ENCODE assay signal across 9 mouse cellular contexts in the genomic region with DNA sequence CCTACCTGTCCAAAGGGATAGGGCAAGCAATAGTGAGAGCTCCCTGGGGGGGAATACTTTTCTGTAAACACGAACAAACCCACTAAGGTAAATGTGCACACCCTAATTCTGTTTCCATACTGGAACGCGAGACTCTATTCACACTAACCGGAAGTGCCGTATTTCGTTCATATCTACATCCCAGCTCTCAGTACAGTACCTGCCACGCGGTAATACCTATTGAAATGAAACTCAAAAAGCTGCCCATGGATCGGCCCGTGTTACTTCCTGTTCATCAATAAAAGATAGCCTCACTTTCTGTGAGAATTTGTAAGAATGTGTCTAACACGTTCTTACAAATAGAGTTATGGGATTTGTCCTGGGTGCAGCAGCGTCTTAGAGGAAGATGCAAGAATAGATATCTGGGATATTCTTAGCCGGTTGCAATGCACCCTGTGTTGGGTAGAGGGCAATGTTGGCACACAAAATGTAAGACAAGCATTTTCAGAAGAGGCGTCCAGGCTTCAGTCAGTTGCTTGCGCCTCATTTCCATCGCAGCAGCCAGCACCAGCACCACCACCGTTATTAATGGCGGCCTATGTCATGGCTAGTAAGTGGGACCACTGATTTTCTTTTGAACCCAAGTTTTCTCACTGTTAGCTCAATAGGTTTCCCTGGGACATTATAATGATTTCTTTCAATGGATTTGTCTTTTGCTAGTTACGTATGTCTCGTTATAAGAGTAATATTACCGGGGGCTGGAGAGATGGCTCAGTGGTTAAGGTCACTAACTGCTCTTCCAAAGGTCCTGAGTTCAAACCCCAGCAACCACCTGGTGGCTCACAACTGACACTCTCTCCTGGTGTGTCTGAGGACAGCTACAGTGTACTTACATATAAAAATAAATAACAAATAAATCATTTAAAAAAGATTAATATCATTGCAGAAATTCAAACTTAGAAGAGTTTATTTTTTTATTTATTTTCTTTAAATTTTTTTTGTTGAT. TPM values are rescaled to one million over a fixed set of nuclear protein-coding genes. Genes with fewer than 3 reads are reported as not detected.
A peak's percentile ranks its signal among the peaks of the same experiment; 100 is the strongest.
DNase-seq lines count a peak whose midpoint lies in the region; ATAC-seq and TF ChIP-seq lines count a peak whose summit lies in the region.
"Had no signal": no experiment of that assay in that cellular context is flagged by ENCODE, and none has a peak within 500 bp of the region (broad histone marks: within the 10 kb centered on the region; RNA-seq: fewer than 3 reads in every experiment).

No protein-coding gene starts in this region.

- H3K9ac ChIP-seq in CH12.LX (ENCODE audit: insufficient read depth, low read depth): no peak overlapping the region
- no peak overlapping the region for H3K9ac ChIP-seq in kidney, embryonic 14.5 days (ENCODE audit: low read depth, low read length)
- no peak overlapping the region for H3K9ac ChIP-seq in liver, embryonic 13.5 days
- H3K9ac ChIP-seq in neural tube, embryonic 12.5 days: no peak overlapping the region
- H3K9ac ChIP-seq: liver, embryonic 15.5 days had no signal

- TF ChIP-seq RAD21 in CH12.LX (IDR thresholded peaks at IDR 0.05; ENCODE audit: low read depth, low read length): peak; percentile 94

- peaks cover 2 to 4% of the 10 kb centered on the region in 2 experiments; a peak in 2 of 4 replicates for H3K4me1 ChIP-seq in CH12.LX (ENCODE audit: control insufficient read depth in 1 of 2, insufficient read depth in 2 of 2)
- H3K4me1 ChIP-seq in kidney, embryonic 14.5 days (ENCODE audit: control insufficient read depth, insufficient read depth, low read length): no peaks in the 10 kb centered on the region
- no peaks in the 10 kb centered on the region for H3K4me1 ChIP-seq in liver, embryonic 13.5 days (replicated peaks)
- H3K4me1 ChIP-seq in neural tube, embryonic 12.5 days: no peaks in the 10 kb centered on the region
- H3K4me1 ChIP-seq: liver, embryonic 15.5 days had no signal

- H3K36me3 ChIP-seq in CH12.LX (replicated peaks in 1 of 2; ENCODE audit: control insufficient read depth in 1 of 2, insufficient read depth in 1 of 2, low read length in 1 of 2): no peaks in the 10 kb centered on the region
- H3K36me3 ChIP-seq in kidney, embryonic 14.5 days (ENCODE audit: control insufficient read depth, insufficient read depth, low read length): no peaks in the 10 kb centered on the region
- no peaks in the 10 kb centered on the region for H3K36me3 ChIP-seq in liver, embryonic 13.5 days
- no peaks in the 10 kb centered on the region for H3K36me3 ChIP-seq in neural tube, embryonic 12.5 days
- H3K36me3 ChIP-seq: liver, embryonic 15.5 days had no signal

- ATAC-seq in common myeloid progenitor, adult 5-6 weeks (replicated peaks; ENCODE audit: low read depth, poor library complexity, severe bottlenecking): peak; percentile 87
- ATAC-seq in kidney, embryonic 14.5 days (ENCODE audit: low FRiP score, low TSS enrichment): peak; percentile 63; the same call in 1 of the 2 replicates
- no peak for ATAC-seq in liver, embryonic 13.5 days (ENCODE audit: low read depth)
- ATAC-seq in neural tube, embryonic 12.5 days (ENCODE audit: low FRiP score, low read depth): peak; percentile 81

- H3K79me2 ChIP-seq in CH12.LX (replicated peaks; ENCODE audit: control insufficient read depth, extremely low read depth, insufficient read depth, poor library complexity, severe bottlenecking): no peaks in the 10 kb centered on the region

- peak; percentile 69 to 88 for TF ChIP-seq CTCF in CH12.LX (conservative IDR thresholded peaks at IDR 0.05 in 1 of 2, IDR thresholded peaks at IDR 0.05 in 1 of 2; ENCODE audit: low read depth in 2 of 2, low read length in 2 of 2)

- TF ChIP-seq POLR2A in CH12.LX (IDR thresholded peaks at IDR 0.05; ENCODE audit: low read depth, low read length): no peak

- dilution Hi-C loops in CH12.LX (cut with MboI; ENCODE audit: extremely low pct_ligation_motif_present, extremely low pct_unique_long_range_greater_than_20kb, low sequenced_read_pairs): no loop called here

- 50% methylated on average over 21 of the region's 21 CpGs for WGBS in kidney, embryonic 14.5 days
- 41% methylated on average over 21 of the region's 21 CpGs for WGBS in liver, embryonic 13.5 days (ENCODE audit: insufficient replicate concordance)
- 48% methylated on average over 21 of the region's 21 CpGs for WGBS in neural tube, embryonic 12.5 days

- in situ Hi-C loops in CH12.LX (cut with MboI; ENCODE audit: low pct_ligation_motif_present, low pct_unique_long_range_greater_than_20kb, low sequenced_read_pairs): loop anchor here (25.0 kb wide), 1 partner anchor 434 kb away; no protein-coding TSS in a partner anchor

- H3K9me3 ChIP-seq in CH12.LX (replicated peaks; ENCODE audit: low read length): no peaks in the 10 kb centered on the region
- H3K9me3 ChIP-seq in kidney, embryonic 14.5 days (ENCODE audit: control insufficient read depth, low read length): no peaks in the 10 kb centered on the region
- no peaks in the 10 kb centered on the region for H3K9me3 ChIP-seq in liver, embryonic 13.5 days (replicated peaks)
- no peaks in the 10 kb centered on the region for H3K9me3 ChIP-seq in neural tube, embryonic 12.5 days
- H3K9me3 ChIP-seq: liver, embryonic 15.5 days had no signal

- no peak for TF ChIP-seq EP300 in CH12.LX (IDR thresholded peaks at IDR 0.05; ENCODE audit: low read length)

- H3K27ac ChIP-seq in CH12.LX (ENCODE audit: insufficient read depth, low read depth): no peak overlapping the region
- H3K27ac ChIP-seq in kidney, embryonic 14.5 days (ENCODE audit: low read depth, low read length): no peak overlapping the region
- H3K27ac ChIP-seq in liver, embryonic 13.5 days: no peak overlapping the region
- H3K27ac ChIP-seq in neural tube, embryonic 12.5 days: no peak overlapping the region
- H3K27ac ChIP-seq: liver, embryonic 15.5 days had no signal

- DNase-seq in CH12.LX (ENCODE audit: extremely low read depth) (peak; percentile 70), R1 (ENCODE audit: low read depth, low spot score) (peak; percentile 84)
- peak; percentile 29 for DNase-seq in gastrocnemius, postnatal 10 days
- peak; percentile 23 for DNase-seq in liver, embryonic 13.5 days
- DNase-seq in natural killer cell, adult 2 months (ENCODE audit: low spot score in 2 of 2): no peak

- no peaks in the 10 kb centered on the region for H3K27me3 ChIP-seq in CH12.LX (replicated peaks)
- no peaks in the 10 kb centered on the region for H3K27me3 ChIP-seq in kidney, embryonic 14.5 days (ENCODE audit: control insufficient read depth, insufficient read depth, low read length)
- H3K27me3 ChIP-seq in liver, embryonic 13.5 days: no peaks in the 10 kb centered on the region
- no peaks in the 10 kb centered on the region for H3K27me3 ChIP-seq in neural tube, embryonic 12.5 days (replicated peaks)
- H3K27me3 ChIP-seq: liver, embryonic 15.5 days had no signal

- H3K4me3 ChIP-seq in CH12.LX (replicated peaks in 1 of 3; ENCODE audit: low read depth in 2 of 3, low read length in 2 of 3, poor library complexity in 1 of 3): peak overlapping the region; percentile 7 to 22 (median 17)
- no peak overlapping the region for H3K4me3 ChIP-seq in kidney, embryonic 14.5 days (ENCODE audit: low read length)
- H3K4me3 ChIP-seq in liver, embryonic 13.5 days (replicated peaks): no peak overlapping the region
- no peak overlapping the region for H3K4me3 ChIP-seq in neural tube, embryonic 12.5 days
- H3K4me3 ChIP-seq: liver, embryonic 15.5 days had no signal

- H3K4me2 ChIP-seq in CH12.LX (ENCODE audit: insufficient read depth, low read depth, poor library complexity, severe bottlenecking): peak overlapping the region; percentile 89
- no peak overlapping the region for H3K4me2 ChIP-seq in kidney, embryonic 14.5 days (replicated peaks; ENCODE audit: low read depth, low read length)
- H3K4me2 ChIP-seq in liver, embryonic 13.5 days: no peak overlapping the region
- H3K4me2 ChIP-seq in neural tube, embryonic 12.5 days (replicated peaks): no peak overlapping the region
- H3K4me2 ChIP-seq: liver, embryonic 15.5 days had no signal

TF ChIP-seq in CH12.LX, 34 proteins besides CTCF, POLR2A, EP300 and RAD21:
- TF ChIP-seq ELF1 (IDR thresholded peaks at IDR 0.05; ENCODE audit: low read depth, low read length) (0 out of 2 replicates have a peak, but pooled peaks have one; percentile 7), KAT2A (IDR thresholded peaks at IDR 0.05; ENCODE audit: insufficient replicate concordance, low read length) (no peak), ZC3H11A (IDR thresholded peaks at IDR 0.05; ENCODE audit: low read depth, low read length) (peak; percentile 44), SMC3 (IDR thresholded peaks at IDR 0.05; ENCODE audit: low read depth, low read length) (peak; percentile 79), HCFC1 (IDR thresholded peaks at IDR 0.05; ENCODE audit: low read depth, low read length) (no peak), MEF2A (IDR thresholded peaks at IDR 0.05; ENCODE audit: borderline replicate concordance, low read depth, low read length) (peak; percentile 26; the same call in 1 of the 2 replicates), GABPA (IDR thresholded peaks at IDR 0.05; ENCODE audit: insufficient replicate concordance, low read depth, low read length) (no peak)

RNA-seq across cellular contexts. Expression of a gene that starts 17.1 kb away (rescaled TPM):
- total RNA-seq in CH12.LX (2012; rRNA removed) (3.8 and 6.1 TPM in 2 replicates), CH12.LX (2014; rRNA removed) (3.4 and 3.7 TPM in 2 replicates)
- polyA plus RNA-seq in CH12.LX (2012; ENCODE audit: insufficient read length, low read depth): 4.2 and 5.6 TPM in 2 replicates
- 2.9 and 3.9 TPM in 2 replicates for total RNA-seq in common myeloid progenitor, adult 5-6 weeks (2017)
- total RNA-seq in gastrocnemius, postnatal 10 days (2021): 1 to 10 TPM; 2.2 to 3.0 TPM
- polyA plus RNA-seq in kidney, embryonic 14.5 days (2014; fragmentation: Nextera tagmentation; extraction: Ambion mirVana): 3.1 and 5.3 TPM in 2 replicates
- polyA plus RNA-seq in liver, embryonic 13.5 days (2015; fragmentation: Nextera tagmentation; extraction: Ambion mirVana): 0.75 and 1.2 TPM in 2 replicates
- polyA plus RNA-seq in neural tube, embryonic 12.5 days (2016; fragmentation: Nextera tagmentation; extraction: Ambion mirVana): 20.7 and 21.0 TPM in 2 replicates

Comparison
In these comparisons a context has a peak if more than half of its experiments do, and no peak if none do; other contexts are left out.
1. DNase-seq: peak in CH12.LX (single experiment), R1 (single experiment), gastrocnemius, postnatal 10 days (single experiment) and liver, embryonic 13.5 days (single experiment); none in natural killer cell, adult 2 months (0 of 2).
2. H3K4me3 ChIP-seq: peak in CH12.LX (3 of 3); none in kidney, embryonic 14.5 days (single experiment), liver, embryonic 13.5 days (single experiment) and neural tube, embryonic 12.5 days (single experiment).